9 mouse cellular contexts compared by ENCODE assay signal in the genomic region with DNA sequence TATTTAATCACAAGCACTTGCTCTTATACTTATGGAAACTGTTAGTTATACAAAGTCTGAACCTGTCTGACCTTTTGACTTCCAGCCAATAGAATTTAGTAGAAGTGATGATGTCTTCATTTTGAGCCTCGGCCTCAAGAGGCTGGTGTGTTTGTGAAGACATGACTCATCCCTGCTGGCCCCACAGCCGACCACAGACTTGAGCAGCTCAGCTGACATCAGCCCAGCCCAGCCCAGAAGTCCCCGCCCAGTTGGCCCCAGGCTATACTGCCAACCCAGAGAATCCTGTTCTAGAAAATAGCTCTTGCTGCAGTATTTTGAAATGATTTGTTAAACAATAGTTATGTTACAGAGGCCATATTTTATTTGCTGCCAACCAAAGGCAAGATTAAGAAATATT.
DNase-seq lines count a peak whose midpoint lies in the region; ATAC-seq and TF ChIP-seq lines count a peak whose summit lies in the region.
"Had no signal": no experiment of that assay in that cellular context is flagged by ENCODE, and none has a peak within 500 bp of the region (broad histone marks: within the 10 kb centered on the region; RNA-seq: fewer than 3 reads in every experiment).

No protein-coding gene starts in this region.

- H3K36me3 ChIP-seq in G1E (replicated peaks): no peaks in the 10 kb centered on the region
- H3K36me3 ChIP-seq in hindbrain, embryonic 13.5 days: no peaks in the 10 kb centered on the region
- H3K36me3 ChIP-seq: hindbrain, embryonic 15.5 days had no signal

- H3K9ac ChIP-seq in hindbrain, embryonic 13.5 days: no peak overlapping the region
- H3K9ac ChIP-seq: hindbrain, embryonic 15.5 days had no signal

- no peak overlapping the region for H3K4me3 ChIP-seq in G1E (ENCODE audit: low read depth, low read length)
- no peak overlapping the region for H3K4me3 ChIP-seq in hindbrain, embryonic 13.5 days
- H3K4me3 ChIP-seq: hindbrain, embryonic 15.5 days had no signal

- TF ChIP-seq CTCF in G1E (IDR thresholded peaks at IDR 0.05; ENCODE audit: low read depth, low read length): no peak

- H3K9me3 ChIP-seq in G1E (replicated peaks): no peaks in the 10 kb centered on the region
- H3K9me3 ChIP-seq in hindbrain, embryonic 13.5 days: no peaks in the 10 kb centered on the region
- H3K9me3 ChIP-seq: hindbrain, embryonic 15.5 days had no signal

- no peak overlapping the region for H3K4me2 ChIP-seq in hindbrain, embryonic 13.5 days
- H3K4me2 ChIP-seq: hindbrain, embryonic 15.5 days had no signal

- DNase-seq in adrenal gland, adult 2 months: peak; percentile 76
- DNase-seq in adrenal gland, adult 18-20 months (ENCODE audit: low spot score in 2 of 2): no peak
- no peak for DNase-seq in G1E (ENCODE audit: low spot score)
- peak; percentile 92 for DNase-seq in fibroblast of lung, adult 2 months (ENCODE audit: low read depth)
- DNase-seq in lung, adult 18-20 months: peak; percentile 74 to 87
- DNase-seq in urinary bladder, postnatal 36 days (ENCODE audit: low spot score in 2 of 2): peak; percentile 53 to 72
- no peak for DNase-seq in cerebellum, postnatal 25 days

- H3K4me1 ChIP-seq in G1E (ENCODE audit: insufficient read depth, low read depth, low read length): no peaks in the 10 kb centered on the region
- no peaks in the 10 kb centered on the region for H3K4me1 ChIP-seq in hindbrain, embryonic 13.5 days (replicated peaks)
- H3K4me1 ChIP-seq: hindbrain, embryonic 15.5 days had no signal

- peak; percentile 95 for ATAC-seq in G1E (ENCODE audit: extremely low read depth, insufficient number of reproducible peaks, low FRiP score, poor library complexity, severe bottlenecking)
- no peak for ATAC-seq in hindbrain, embryonic 13.5 days (ENCODE audit: low FRiP score)

- no peaks in the 10 kb centered on the region; the same call in 1 of the 2 replicates for H3K27me3 ChIP-seq in G1E (ENCODE audit: insufficient read depth, low read length)
- no peaks in the 10 kb centered on the region for H3K27me3 ChIP-seq in hindbrain, embryonic 13.5 days
- H3K27me3 ChIP-seq: hindbrain, embryonic 15.5 days had no signal

- no peak overlapping the region for H3K27ac ChIP-seq in hindbrain, embryonic 13.5 days
- H3K27ac ChIP-seq: hindbrain, embryonic 15.5 days had no signal

- 58% methylated on average over 3 of the region's 3 CpGs for WGBS in hindbrain, embryonic 13.5 days

Comparison
In these comparisons a context has a peak if more than half of its experiments do, and no peak if none do; other contexts are left out.
1. DNase-seq: peak in adrenal gland, adult 2 months (single experiment), fibroblast of lung, adult 2 months (single experiment), lung, adult 18-20 months (2 of 2) and urinary bladder, postnatal 36 days (2 of 2); none in adrenal gland, adult 18-20 months (0 of 2), G1E (single experiment) and cerebellum, postnatal 25 days (0 of 2).